Mouse (Mus musculus) liver (tissue): ENCODE results near the gene Vmn1r112.
"Not testable (repeated sequence)": the region's sequence is repeated elsewhere in the genome, so short reads cannot be mapped to it uniquely, and the experiment has no call there.

Source experiments
- DNase-seq: peaks from one replicate; pipeline ENCODE4 v3.0.0-alpha.2; 2020; ENCODE audit warnings: mixed read lengths

Gene Vmn1r112

GRCm38 (mm10) chr7:20770885-20771284 is at the start of gene Vmn1r112:
Gene Vmn1r112, plus strand, starts transcription at chr7:20771185.
- not testable (repeated sequence) for DNase-seq

- DNase-seq, result not testable (repeated sequence)
These were observed 40.5 kb upstream of the Vmn1r112 start, which contains the start of gene Gm10668 for GRCm38 (mm10) chr7:20730524-20730923. Gene Gm10668, minus strand, starts transcription at chr7:20730624.

GRCm38 (mm10) chr7:20786985-20787384 is 16.0 kb downstream of the Vmn1r112 start, which contains the start of gene Vmn1r113:
Gene Vmn1r113, plus strand, starts transcription at chr7:20787285.
- DNase-seq, result not testable (repeated sequence)

DNA sequence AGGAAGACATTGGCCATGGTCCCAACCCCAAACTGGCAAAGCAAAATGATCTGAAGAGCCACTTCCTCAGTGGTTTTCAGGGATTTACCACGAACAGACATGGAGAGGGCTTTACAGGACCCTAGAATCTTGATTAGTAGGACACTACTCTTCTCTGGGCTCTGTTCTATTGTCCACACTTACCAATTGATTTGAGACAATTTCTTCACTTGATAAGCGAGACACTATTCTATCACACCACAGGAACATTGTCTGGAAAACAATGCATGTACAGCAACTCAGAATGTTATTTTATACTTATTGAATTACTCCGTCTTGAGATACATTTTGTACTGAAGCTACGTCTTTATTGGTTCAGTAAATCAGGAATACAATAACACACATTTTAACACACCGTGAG is 41.1 kb downstream of the Vmn1r112 start, which contains the start of gene Vmn1r114:
Vmn1r114 (minus strand) TSS at position 101 of the 400 bp plus-strand sequence.
- DNase-seq, result not testable (repeated sequence)
